Mouse (Mus musculus) stomach, embryonic 15.5 days (tissue): Measurements from ENCODE around the gene Olfr1336. TPM values are rescaled to one million over a fixed set of nuclear protein-coding genes. Genes with fewer than 3 reads are reported as not detected.

Experiments
- ATAC-seq: fragments of 200-750 bp; cut with Nextera tagmentation; 2 replicates; pipeline ENCODE4 v1.8.0; 2017; ENCODE audit warnings: low read depth, moderate number of reproducible peaks, moderate TSS enrichment; ENCODE audit not compliant: insufficient read depth, low FRiP score
- H3K27ac ChIP-seq: fragments of 300-500 bp; sonication (generic); 2 replicates; pipeline ENCODE4 v1.5.1; 2015; ENCODE audit warnings: mild to moderate bottlenecking, inconsistent platforms
- H3K27me3 ChIP-seq: fragments of 300-500 bp; sonication (generic); replicated peaks from 2 replicates; pipeline ENCODE4 v1.6.1; 2015; ENCODE audit warnings: inconsistent platforms
- H3K36me3 ChIP-seq: fragments of 300-500 bp; sonication (generic); 2 replicates; pipeline ENCODE4 v1.6.1; 2015; ENCODE audit warnings: inconsistent platforms
- H3K4me1 ChIP-seq: fragments of 300-500 bp; sonication (generic); 2 replicates; pipeline ENCODE4 v1.6.1; 2015; ENCODE audit warnings: inconsistent platforms
- H3K4me2 ChIP-seq: fragments of 300-500 bp; sonication (generic); 2 replicates; pipeline ENCODE4 v1.6.1; 2015; ENCODE audit warnings: mild to moderate bottlenecking, inconsistent platforms
- H3K4me3 ChIP-seq: fragments of 300-500 bp; sonication (generic); replicated peaks from 2 replicates; pipeline ENCODE4 v1.5.1; 2015; ENCODE audit warnings: inconsistent platforms
- H3K9ac ChIP-seq: fragments of 300-500 bp; sonication (generic); 2 replicates; pipeline ENCODE4 v1.6.1; 2015; ENCODE audit warnings: inconsistent platforms
- H3K9me3 ChIP-seq: fragments of 300-500 bp; sonication (generic); 2 replicates; pipeline ENCODE4 v1.6.1; 2016; ENCODE audit warnings: inconsistent platforms
- WGBS: fragments of 180-500 bp; shearing (Covaris S2); methylation state at CpG from one replicate; pipeline ENCODE4 v1.1.7; 2015; 5-methylcytosine and 5-hydroxymethylcytosine counted together
- polyA plus RNA-seq: library from polyadenylated mRNA; unstranded; fragments of >200 nt; fragmentation: Nextera tagmentation; extraction: Ambion mirVana; gene quantifications from 2 replicates; pipeline ENCODE4 v1.2.1, GENCODE M21; 2015

Olfr1336 gene
- polyA plus RNA-seq: not detected in 2 replicates

DNA sequence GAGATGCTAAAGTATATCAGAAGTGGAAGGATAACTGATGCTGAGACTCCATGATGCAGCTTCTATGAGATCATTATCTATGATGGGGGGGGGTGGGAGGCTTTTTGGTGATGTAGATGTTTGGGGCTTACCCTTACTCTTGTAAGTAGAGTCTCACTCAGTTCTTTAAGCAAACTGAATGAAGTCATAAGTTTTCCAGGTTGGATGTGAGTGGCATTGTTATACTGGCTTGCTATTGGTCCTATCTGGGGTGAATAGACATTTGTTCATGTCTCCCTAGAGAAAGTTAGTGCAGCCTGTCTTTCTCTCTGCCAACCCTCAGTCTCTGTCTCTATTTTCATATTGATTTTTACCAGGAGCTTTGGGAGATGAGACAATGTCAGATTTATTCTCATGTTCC is at the start of gene Olfr1336:
Olfr1336 (plus strand) TSS at position 301 of the 400 bp plus-strand sequence.
- no peak within 1 kb of the TSS for H3K9ac ChIP-seq
- no peak within 1 kb of the TSS for H3K4me2 ChIP-seq
- no peak within 1 kb of the TSS for H3K4me3 ChIP-seq
- no peaks in the 10 kb centered on the region for H3K36me3 ChIP-seq
- no peak for ATAC-seq
- no peaks in the 10 kb centered on the region for H3K9me3 ChIP-seq
- H3K27ac ChIP-seq: no peak within 1 kb of the TSS
- H3K27me3 ChIP-seq: no peaks in the 10 kb centered on the region
- H3K4me1 ChIP-seq: no peaks in the 10 kb centered on the region

DNA sequence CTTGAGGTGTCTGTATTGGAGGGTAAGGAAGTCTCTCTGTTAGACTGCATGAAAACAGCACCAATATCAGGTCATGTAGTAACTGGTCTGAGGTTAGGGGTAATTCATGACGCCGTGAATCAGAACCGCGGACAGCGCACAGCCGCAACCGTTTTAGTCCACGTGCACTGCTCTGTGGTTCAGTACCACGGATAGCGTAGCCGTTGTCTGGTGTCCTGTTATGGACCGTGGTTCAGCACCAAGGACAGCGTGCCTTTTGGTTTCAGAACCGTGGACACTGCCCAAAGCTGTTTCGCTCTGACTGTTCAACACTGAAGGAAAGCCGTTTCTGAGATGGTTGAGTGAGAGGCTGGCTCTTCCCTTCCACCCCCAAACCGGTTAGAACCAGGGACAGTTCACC is 45.9 kb upstream of the Olfr1336 start, which contains the start of gene Gm20715:
Gm20715 (plus strand) TSS at position 235 of the 400 bp plus-strand sequence.
- no peaks in the 10 kb centered on the region for H3K4me1 ChIP-seq
- H3K27ac ChIP-seq: no peak within 1 kb of the TSS

DNA sequence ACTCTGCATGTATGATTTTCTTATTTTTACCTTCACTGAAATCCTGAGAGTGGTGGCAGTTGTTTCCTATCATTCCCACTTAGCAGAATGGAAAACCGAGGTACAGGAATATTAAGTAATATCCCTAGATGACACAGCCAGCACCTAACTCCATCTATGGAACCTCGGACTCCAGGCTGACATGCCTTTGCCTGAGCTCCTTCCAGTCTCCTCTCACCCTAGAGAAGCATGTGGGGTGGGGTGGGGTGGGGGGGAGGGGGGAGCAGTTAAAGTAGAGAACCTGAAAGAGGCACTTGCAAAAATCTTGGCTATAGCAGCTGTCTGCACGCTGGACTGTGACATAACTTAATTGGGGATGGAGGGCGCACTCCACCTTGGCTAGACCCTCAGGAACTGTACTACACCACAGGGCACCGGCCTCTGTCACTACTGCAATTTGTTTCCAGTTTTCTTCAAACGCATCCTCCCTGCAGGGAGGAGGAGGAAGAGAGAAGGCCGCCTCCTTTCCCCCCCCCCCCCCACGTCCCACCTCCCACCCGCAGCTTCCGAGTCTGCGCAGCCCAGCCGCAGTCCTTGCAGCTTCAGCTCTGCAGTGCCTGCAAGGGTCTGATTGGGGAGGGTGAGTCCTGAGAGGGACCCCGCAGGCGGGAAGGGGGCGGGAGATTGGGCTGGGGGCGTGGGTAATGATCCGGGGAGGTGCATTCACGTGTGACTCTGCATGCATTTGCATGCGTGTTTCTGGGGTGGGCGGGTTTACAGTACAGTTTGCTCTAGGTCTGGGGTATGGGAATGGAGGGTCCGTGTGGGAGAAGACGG is 41.1 kb upstream of the Olfr1336 start:
- no peak overlapping the region for H3K4me3 ChIP-seq
- WGBS: 10% methylated on average over 22 of the region's 22 CpGs
- H3K4me2 ChIP-seq: no peak overlapping the region
- H3K4me1 ChIP-seq: no peaks in the 10 kb centered on the region
- H3K9ac ChIP-seq: no peak overlapping the region
- no peaks in the 10 kb centered on the region for H3K9me3 ChIP-seq
- no peak overlapping the region for H3K27ac ChIP-seq
- H3K27me3 ChIP-seq: 0 out of 2 replicates have a peak, but pooled peaks cover 4% of the 10 kb centered on the region
- no peaks in the 10 kb centered on the region for H3K36me3 ChIP-seq
- ATAC-seq: peak; percentile 10; the same call in 1 of the 2 replicates

More for the DNA sequence above, 45.9 kb upstream of the Olfr1336 start, which contains the start of gene Gm20715:
- peak; percentile 95 for ATAC-seq
- Histone ChIP-seq H3K4me2 (no peak within 1 kb of the TSS), H3K9ac (no peak within 1 kb of the TSS), H3K27me3 (no peaks in the 10 kb centered on the region), H3K4me3 (no peak within 1 kb of the TSS), H3K9me3 (no peaks in the 10 kb centered on the region), H3K36me3 (no peaks in the 10 kb centered on the region)
- WGBS: 2% methylated on average over 17 of the region's 17 CpGs

DNA sequence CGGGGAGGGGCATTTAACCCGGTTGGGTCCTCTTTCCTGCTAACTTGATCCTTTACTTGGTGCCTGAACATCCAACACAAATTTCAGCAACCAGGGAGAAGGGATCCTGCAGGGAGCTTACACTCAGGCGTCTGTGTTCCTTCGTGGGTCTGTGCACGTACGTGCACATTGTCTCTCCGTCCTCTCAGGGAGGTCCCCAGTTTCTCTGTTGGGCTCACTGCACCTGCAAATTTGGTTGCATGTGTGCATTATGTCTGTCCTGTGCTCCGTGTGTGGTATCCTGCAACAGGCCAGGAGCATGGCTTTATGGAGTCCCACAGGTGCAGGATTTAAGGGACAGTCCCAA is 40.6 kb upstream of the Olfr1336 start:
- Histone ChIP-seq H3K4me2 (no peak overlapping the region), H3K9ac (no peak overlapping the region), H3K27me3 (0 out of 2 replicates have a peak, but pooled peaks cover 4% of the 10 kb centered on the region), H3K4me3 (no peak overlapping the region), H3K36me3 (no peaks in the 10 kb centered on the region), H3K9me3 (no peaks in the 10 kb centered on the region), H3K27ac (no peak overlapping the region), H3K4me1 (no peaks in the 10 kb centered on the region)
- WGBS: 28% methylated on average over 8 of the region's 8 CpGs
- ATAC-seq: no peak

DNA sequence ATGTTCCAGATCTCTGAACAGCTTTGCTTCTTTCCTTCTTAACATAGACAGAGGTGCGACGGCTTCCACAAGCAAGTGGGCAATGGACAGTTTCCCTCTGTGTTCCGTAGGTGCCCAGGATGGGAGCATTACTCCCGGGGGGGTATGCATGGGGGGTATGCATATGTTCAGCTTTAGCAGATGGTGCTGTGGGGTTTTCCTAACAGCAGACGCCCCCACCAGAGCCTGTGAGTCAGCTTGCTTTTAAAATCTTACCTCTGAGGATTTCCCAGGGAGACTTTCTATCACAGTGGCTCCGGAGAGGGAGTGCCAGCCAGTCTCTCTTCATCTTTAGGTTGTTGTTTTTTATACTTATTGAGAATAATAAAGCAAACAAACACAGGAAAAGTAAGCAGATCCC is 36.1 kb upstream of the Olfr1336 start:
- Histone ChIP-seq H3K36me3 (no peaks in the 10 kb centered on the region), H3K27me3 (0 out of 2 replicates have a peak, but pooled peaks cover 4% of the 10 kb centered on the region), H3K9ac (no peak overlapping the region), H3K27ac (no peak overlapping the region), H3K4me2 (no peak overlapping the region), H3K9me3 (no peaks in the 10 kb centered on the region), H3K4me3 (no peak overlapping the region), H3K4me1 (no peaks in the 10 kb centered on the region)
- WGBS: 68% methylated on average over 6 of the region's 6 CpGs
- no peak for ATAC-seq

DNA sequence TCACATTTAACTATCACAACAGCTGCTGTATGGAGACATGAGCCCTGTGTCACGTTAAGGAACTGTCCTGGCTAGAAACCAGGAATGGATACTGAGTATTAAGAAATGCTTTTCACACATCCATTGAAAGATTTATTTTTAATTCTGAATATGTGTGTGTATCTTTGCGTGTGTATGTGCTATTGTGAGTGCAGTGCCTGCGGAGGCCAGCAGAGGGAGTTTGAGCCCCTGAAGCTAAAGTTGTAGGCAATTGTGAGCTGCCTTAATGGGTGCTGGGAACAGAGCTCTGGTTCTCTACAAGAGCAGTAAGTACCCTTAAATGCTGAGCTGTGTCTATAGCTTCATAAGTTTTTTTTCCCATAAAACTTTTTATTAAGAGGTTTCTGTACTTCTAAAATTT is 26.6 kb upstream of the Olfr1336 start:
- Histone ChIP-seq H3K27ac (no peak overlapping the region), H3K4me1 (no peaks in the 10 kb centered on the region), H3K9me3 (no peaks in the 10 kb centered on the region), H3K9ac (no peak overlapping the region), H3K27me3 (no peaks in the 10 kb centered on the region), H3K4me2 (no peak overlapping the region), H3K4me3 (no peak overlapping the region), H3K36me3 (no peaks in the 10 kb centered on the region)
- WGBS: 84% methylated on average over 3 of the region's 3 CpGs
- ATAC-seq: no peak

DNA sequence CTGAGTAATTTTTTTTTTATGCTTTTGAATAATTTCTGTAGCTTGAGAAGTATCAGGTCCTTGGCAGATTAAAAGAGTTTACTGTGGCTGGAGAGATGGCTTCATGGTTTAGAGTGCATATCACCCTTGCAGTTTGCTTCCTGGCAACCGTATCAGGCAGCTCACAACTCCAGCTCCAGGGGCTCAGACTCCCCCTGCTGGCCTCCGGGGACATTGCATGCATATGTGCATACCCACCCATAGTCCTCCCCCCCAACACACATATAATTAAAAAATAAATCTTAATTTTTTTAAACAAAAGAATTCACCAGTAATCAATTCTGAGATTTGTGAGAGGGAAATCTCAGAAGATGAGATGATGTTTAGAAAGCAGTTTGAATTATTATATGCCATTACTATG is 25.6 kb upstream of the Olfr1336 start:
- 39% methylated on average over 2 of the region's 2 CpGs for WGBS
- ATAC-seq: no peak

DNA sequence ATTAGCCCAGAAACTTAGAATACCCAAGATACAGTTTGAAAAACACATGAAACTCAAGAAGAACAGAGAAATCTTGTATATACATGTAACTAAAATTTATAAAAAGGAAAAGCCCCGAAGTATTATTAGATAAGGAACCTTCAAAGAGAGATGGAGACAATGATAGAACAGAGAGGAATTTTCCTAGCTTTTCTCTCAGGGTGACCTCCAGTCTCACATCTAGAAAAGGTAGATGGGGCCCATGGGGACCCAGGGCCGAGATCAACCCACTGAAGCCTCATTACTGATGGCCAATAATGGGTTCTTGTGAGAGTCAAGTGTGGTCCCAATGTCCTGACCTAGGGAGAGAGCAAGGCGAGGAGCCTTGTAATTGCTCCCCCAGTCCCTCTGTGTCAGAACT is 17.6 kb upstream of the Olfr1336 start, which contains the start of gene Olfr1344:
Olfr1344 (plus strand) TSS at position 301 of the 400 bp plus-strand sequence.
- no peak for ATAC-seq

More for the DNA sequence above, 25.6 kb upstream of the Olfr1336 start:
- H3K9me3 ChIP-seq: no peaks in the 10 kb centered on the region
- H3K27ac ChIP-seq: no peak overlapping the region
- no peaks in the 10 kb centered on the region for H3K4me1 ChIP-seq
- H3K4me2 ChIP-seq: no peak overlapping the region
- H3K4me3 ChIP-seq: no peak overlapping the region
- no peaks in the 10 kb centered on the region for H3K27me3 ChIP-seq
- no peaks in the 10 kb centered on the region for H3K36me3 ChIP-seq
- no peak overlapping the region for H3K9ac ChIP-seq

DNA sequence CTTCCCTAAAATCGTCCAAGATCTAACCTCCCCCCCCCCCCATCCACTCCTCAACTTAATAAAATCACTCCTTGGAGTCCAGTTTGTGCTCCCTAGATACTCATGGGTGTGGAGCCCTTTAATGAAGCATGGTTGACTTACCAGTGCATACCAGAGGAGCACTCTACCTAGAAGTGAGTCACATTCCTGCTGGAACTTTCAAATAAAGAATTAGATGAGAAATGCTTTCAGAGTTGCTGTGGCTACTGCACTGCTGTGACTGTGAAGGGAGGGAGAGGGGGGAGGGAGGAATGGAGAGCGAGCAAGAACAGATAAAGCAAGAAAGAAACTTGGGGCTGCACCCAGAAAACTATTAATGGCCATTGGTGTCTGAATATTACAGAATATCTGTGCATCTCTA is 14.8 kb upstream of the Olfr1336 start:
- WGBS: 52% methylated on average over 2 of the region's 2 CpGs
- Histone ChIP-seq H3K4me1 (no peaks in the 10 kb centered on the region), H3K9ac (no peak overlapping the region), H3K27ac (no peak overlapping the region), H3K4me3 (no peak overlapping the region), H3K36me3 (no peaks in the 10 kb centered on the region), H3K9me3 (no peaks in the 10 kb centered on the region), H3K4me2 (no peak overlapping the region), H3K27me3 (no peaks in the 10 kb centered on the region)
- ATAC-seq: no peak

More for the DNA sequence above, 17.6 kb upstream of the Olfr1336 start, which contains the start of gene Olfr1344:
- no peaks in the 10 kb centered on the region for H3K9me3 ChIP-seq
- no peaks in the 10 kb centered on the region for H3K27me3 ChIP-seq
- H3K4me1 ChIP-seq: no peaks in the 10 kb centered on the region
- no peak within 1 kb of the TSS for H3K4me2 ChIP-seq
- H3K9ac ChIP-seq: no peak within 1 kb of the TSS
- WGBS: 75% methylated on average over 3 of the region's 3 CpGs
- H3K36me3 ChIP-seq: no peaks in the 10 kb centered on the region
- no peak within 1 kb of the TSS for H3K27ac ChIP-seq
- H3K4me3 ChIP-seq: no peak within 1 kb of the TSS

DNA sequence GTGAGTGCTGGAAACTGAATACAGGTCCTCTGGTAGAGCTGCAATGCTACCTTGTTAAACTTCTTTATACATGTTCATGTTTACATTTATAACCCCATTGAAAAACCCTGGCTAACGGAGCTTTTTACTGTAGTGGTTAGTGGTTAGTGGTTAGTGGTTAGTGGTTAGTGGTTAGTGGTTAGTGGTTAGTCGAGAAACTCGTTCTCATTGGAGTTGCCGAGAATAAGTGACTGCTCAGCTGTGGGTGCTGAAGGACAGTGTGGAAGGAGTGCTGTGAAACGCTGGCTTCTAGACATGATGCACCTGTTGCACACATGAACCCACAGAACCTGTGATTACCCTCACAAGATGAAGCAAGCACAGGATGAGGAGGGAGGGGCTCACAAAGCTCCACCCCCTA is 8.2 kb upstream of the Olfr1336 start:
- 75% methylated on average over 5 of the region's 5 CpGs for WGBS
- H3K4me2 ChIP-seq: no peak overlapping the region
- no peak overlapping the region for H3K27ac ChIP-seq
- no peaks in the 10 kb centered on the region for H3K27me3 ChIP-seq
- no peaks in the 10 kb centered on the region for H3K4me1 ChIP-seq
- ATAC-seq: no peak
- no peak overlapping the region for H3K9ac ChIP-seq
- H3K9me3 ChIP-seq: no peaks in the 10 kb centered on the region
- H3K4me3 ChIP-seq: no peak overlapping the region
- no peaks in the 10 kb centered on the region for H3K36me3 ChIP-seq

DNA sequence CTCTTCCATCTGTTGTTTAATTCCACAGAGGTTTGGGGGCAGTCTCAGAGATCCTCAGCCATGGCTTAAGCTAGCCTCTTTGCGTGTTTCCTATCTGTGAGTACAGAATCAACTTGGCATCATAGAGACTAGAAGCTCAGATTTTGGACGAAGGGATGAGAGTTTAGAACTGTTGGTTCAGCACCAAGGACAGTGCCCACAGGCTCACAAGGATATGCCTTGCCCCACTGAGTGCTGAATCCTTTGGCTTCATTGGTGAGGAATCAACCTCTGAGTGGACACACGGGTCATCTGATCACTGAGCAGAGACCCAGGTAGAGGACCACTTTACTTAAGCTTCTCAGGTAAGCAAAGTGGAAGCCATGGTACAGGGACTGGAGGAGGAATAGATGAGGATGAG is 431 bp downstream of the Olfr1336 start:
- Histone ChIP-seq H3K9ac (no peak overlapping the region), H3K4me2 (no peak overlapping the region), H3K4me3 (no peak overlapping the region), H3K27ac (no peak overlapping the region), H3K9me3 (no peaks in the 10 kb centered on the region), H3K27me3 (no peaks in the 10 kb centered on the region), H3K4me1 (no peaks in the 10 kb centered on the region), H3K36me3 (no peaks in the 10 kb centered on the region)
- 46% methylated on average over 3 of the region's 3 CpGs for WGBS
- ATAC-seq: no peak

DNA sequence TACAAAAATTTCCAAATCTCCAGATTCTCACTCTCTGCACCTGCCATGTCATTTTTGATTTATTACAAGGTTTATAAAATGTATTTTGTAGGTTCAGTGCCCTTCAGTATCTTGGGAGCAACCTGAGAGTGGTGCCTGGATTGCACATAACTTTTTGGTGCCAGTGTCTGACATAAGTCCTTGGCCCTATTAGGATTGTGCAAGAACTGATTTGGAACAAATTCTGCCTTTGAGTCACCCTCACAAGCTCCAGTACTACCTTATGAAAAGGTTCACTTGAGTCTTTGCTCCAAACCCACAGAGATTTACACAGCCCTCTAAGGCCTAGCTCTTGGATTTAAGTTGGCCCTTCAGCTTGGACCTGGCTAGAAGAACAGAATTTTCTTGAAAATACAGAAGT is 11.0 kb downstream of the Olfr1336 start, which contains the start of gene Olfr1346:
Olfr1346 (plus strand) TSS at position 151 of the 400 bp plus-strand sequence.
- Histone ChIP-seq H3K9me3 (no peaks in the 10 kb centered on the region), H3K27me3 (no peaks in the 10 kb centered on the region), H3K36me3 (no peaks in the 10 kb centered on the region), H3K9ac (no peak within 1 kb of the TSS), H3K4me2 (no peak within 1 kb of the TSS), H3K27ac (no peak within 1 kb of the TSS), H3K4me1 (no peaks in the 10 kb centered on the region), H3K4me3 (no peak within 1 kb of the TSS)
- ATAC-seq: no peak
